In the genomic region with DNA sequence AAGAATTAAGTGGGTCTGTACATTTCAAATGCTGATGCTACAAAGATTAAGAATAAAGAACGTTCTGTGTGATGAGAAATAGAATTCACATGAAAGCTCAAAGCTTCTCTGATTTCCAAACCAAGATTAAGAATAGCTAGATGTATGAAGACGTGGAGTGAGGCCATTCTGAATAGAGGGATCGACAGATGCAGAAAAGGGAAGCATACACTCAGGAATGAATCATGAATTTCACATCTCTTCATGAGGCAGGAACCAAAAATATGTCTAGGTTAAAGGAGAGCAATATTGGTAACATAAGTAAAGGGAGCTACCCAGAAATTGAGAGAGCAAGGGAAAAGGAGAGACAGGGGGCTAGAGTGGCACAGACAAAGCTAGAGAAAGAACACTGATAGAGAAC, we compare ENCODE assay signal across 23 mouse cellular contexts. TPM values are rescaled to one million over a fixed set of nuclear protein-coding genes. Genes with fewer than 3 reads are reported as not detected.
DNase-seq lines count a peak whose midpoint lies in the region; ATAC-seq lines count a peak whose summit lies in the region.
"Had no signal": no experiment of that assay in that cellular context is flagged by ENCODE, and none has a peak within 500 bp of the region (broad histone marks: within the 10 kb centered on the region; RNA-seq: fewer than 3 reads in every experiment).

No protein-coding gene starts in this region.

- ATAC-seq in granulocyte monocyte progenitor cell, adult 5-6 weeks (replicated peaks; ENCODE audit: poor library complexity, severe bottlenecking), result peak; percentile 65
- peak; percentile 57; the same call in 1 of the 2 replicates for ATAC-seq in megakaryocyte, adult 5-6 weeks (ENCODE audit: poor library complexity, severe bottlenecking)
- ATAC-seq in forebrain, embryonic 16.5 days, result no peak
- ATAC-seq: Patski had no signal

- H3K4me2 ChIP-seq in forebrain, embryonic 16.5 days (ENCODE audit: low read length), result no peak overlapping the region

- H3K4me1 ChIP-seq in forebrain, embryonic 16.5 days (replicated peaks; ENCODE audit: control insufficient read depth, insufficient read depth, low read length), result no peaks in the 10 kb centered on the region

- H3K4me3 ChIP-seq in forebrain, embryonic 16.5 days (replicated peaks; ENCODE audit: low read length), result no peak overlapping the region

- H3K27ac ChIP-seq in forebrain, embryonic 16.5 days (ENCODE audit: low read length), result no peak overlapping the region

- H3K9ac ChIP-seq in forebrain, embryonic 16.5 days (replicated peaks; ENCODE audit: low read depth, low read length), result no peak overlapping the region

- WGBS in forebrain, embryonic 16.5 days, result 68% methylated on average over 3 of the region's 3 CpGs

- peak; percentile 24 for DNase-seq in induced T-regulatory cell, adult 2 months (ENCODE audit: low read depth)
- no peak for DNase-seq in lung, postnatal 36 days
- no peak for DNase-seq in cerebellum, postnatal 4 days (ENCODE audit: low spot score in 2 of 2)
- DNase-seq: adrenal gland, adult 2 months; adrenal gland, adult 8-10 months; adrenal gland, postnatal 10 days; adrenal gland, postnatal 14 days; adrenal gland, postnatal 25 days; adrenal gland, postnatal 36 days; B cell, adult 2 months; cerebellum, adult 11 months; cerebellum, adult 11-12 months; cerebellum, adult 18-20 months had no signal

- H3K9me3 ChIP-seq in forebrain, embryonic 16.5 days (ENCODE audit: control insufficient read depth, low read length), result no peaks in the 10 kb centered on the region
- H3K9me3 ChIP-seq: G1E had no signal

- H3K27me3 ChIP-seq in forebrain, embryonic 16.5 days (replicated peaks; ENCODE audit: control insufficient read depth, insufficient read depth, low read length), result no peaks in the 10 kb centered on the region
- H3K27me3 ChIP-seq: CH12.LX had no signal

- no peaks in the 10 kb centered on the region for H3K36me3 ChIP-seq in forebrain, embryonic 16.5 days (ENCODE audit: control insufficient read depth, insufficient read depth)
- H3K36me3 ChIP-seq: G1E had no signal

RNA-seq across cellular contexts. Expression of gene P2ry10, which starts 7.3 kb away (rescaled TPM):
- not detected in 2 replicates for total RNA-seq in granulocyte monocyte progenitor cell, adult 5-6 weeks (2014; fragmentation: Nextera tagmentation)
- 0.57 and 0.99 TPM in 2 replicates for total RNA-seq in granulocyte monocyte progenitor cell, adult 5-6 weeks (2017)
- 5.6 and 5.7 TPM in 2 replicates for total RNA-seq in megakaryocyte, adult 5-6 weeks (2015)
- total RNA-seq in megakaryocyte, adult 5-6 weeks (2017), result 11.1 and 12.6 TPM in 2 replicates
- not detected in 2 replicates for polyA plus RNA-seq in forebrain, embryonic 16.5 days (2015; fragmentation: Nextera tagmentation; extraction: Ambion mirVana)
- total RNA-seq: adrenal gland, postnatal 25 days; ES-E14; MEL had no signal
- polyA plus RNA-seq: adrenal gland, adult 2 months; brain, embryonic 14.5 days; C2C12; Patski had no signal

RNA-seq across cellular contexts. Expression of gene P2ry10b, which starts 53.1 kb away (rescaled TPM):
- total RNA-seq in granulocyte monocyte progenitor cell, adult 5-6 weeks (2014; fragmentation: Nextera tagmentation), result 0.11 TPM in 1 of 2 replicates, not detected in the other
- total RNA-seq in granulocyte monocyte progenitor cell, adult 5-6 weeks (2017), result 0.15 and 0.34 TPM in 2 replicates
- total RNA-seq in megakaryocyte, adult 5-6 weeks (2015), result 17.7 and 18.4 TPM in 2 replicates
- total RNA-seq in megakaryocyte, adult 5-6 weeks (2017), result 13.5 and 15.5 TPM in 2 replicates
- 0.38 and 0.65 TPM in 2 replicates for polyA plus RNA-seq in forebrain, embryonic 16.5 days (2015; fragmentation: Nextera tagmentation; extraction: Ambion mirVana)
- total RNA-seq: MEL had no signal
- polyA plus RNA-seq: Patski had no signal

Comparison
In these comparisons a context has a peak if more than half of its experiments do, and no peak if none do; other contexts are left out.
1. RNA of gene P2ry10b, which starts 53.1 kb away (total RNA-seq): 13.5 to 18.4 TPM in megakaryocyte, adult 5-6 weeks; 0.11 to 0.34 TPM in granulocyte monocyte progenitor cell, adult 5-6 weeks; every median in the first group is over 10 times any median in the second.